Mouse (Mus musculus) intestine, embryonic 14.5 days (tissue): ENCODE data around the gene Ccdc32. TPM values are rescaled to one million over a fixed set of nuclear protein-coding genes. Genes with fewer than 3 reads are reported as not detected.

Experiments
- ATAC-seq: fragments of 200-750 bp; cut with Nextera tagmentation; replicated peaks from 2 replicates; pipeline ENCODE4 v1.8.0; 2017; ENCODE audit warnings: low read depth, moderate number of reproducible peaks, moderate TSS enrichment, moderate library complexity; ENCODE audit not compliant: low FRiP score, low TSS enrichment
- DNase-seq: peaks from one replicate; pipeline ENCODE4 v3.0.0-alpha.2; 2018; ENCODE audit warnings: low spot score
- H3K27ac ChIP-seq: fragments of 300-500 bp; sonication (generic); 2 replicates; pipeline ENCODE4 v1.5.1; 2014; ENCODE audit warnings: low read depth, mild to moderate bottlenecking, control low read depth
- H3K27me3 ChIP-seq: fragments of 300-500 bp; sonication (generic); replicated peaks from 2 replicates; pipeline ENCODE4 v1.6.1; 2014; ENCODE audit warnings: low read length, control low read depth; ENCODE audit not compliant: control insufficient read depth, insufficient read depth
- H3K36me3 ChIP-seq: fragments of 300-500 bp; sonication (generic); 2 replicates; pipeline ENCODE4 v1.6.1; 2014; ENCODE audit warnings: low read length, control low read depth; ENCODE audit not compliant: control insufficient read depth, insufficient read depth
- H3K4me1 ChIP-seq: fragments of 300-500 bp; sonication (generic); replicated peaks from 2 replicates; pipeline ENCODE4 v1.6.1; 2014; ENCODE audit warnings: low read length, control low read depth, mixed read lengths; ENCODE audit not compliant: control insufficient read depth, insufficient read depth
- H3K4me2 ChIP-seq: fragments of 300-500 bp; sonication (generic); 2 replicates; pipeline ENCODE4 v1.6.1; 2014; ENCODE audit warnings: low read length
- H3K4me3 ChIP-seq: fragments of 300-500 bp; sonication (generic); 2 replicates; pipeline ENCODE4 v1.5.1; 2014; ENCODE audit warnings: low read depth, low read length, control low read depth, mixed read lengths
- H3K9ac ChIP-seq: fragments of 300-500 bp; sonication (generic); 2 replicates; pipeline ENCODE4 v1.6.1; 2014; ENCODE audit warnings: mild to moderate bottlenecking, low read length
- H3K9me3 ChIP-seq: fragments of 300-500 bp; sonication (generic); 2 replicates; pipeline ENCODE4 v1.6.1; 2016; ENCODE audit warnings: low read length, control low read depth; ENCODE audit not compliant: control insufficient read depth
- WGBS: fragments of 180-500 bp; shearing (Covaris S2); extraction: QIAGEN DNeasy Blood & Tissue Kit; methylation state at CpG from one replicate; pipeline ENCODE4 v1.1.7; 2014; 5-methylcytosine and 5-hydroxymethylcytosine counted together
- polyA plus RNA-seq: library from polyadenylated mRNA; unstranded; fragments of >200 nt; fragmentation: Nextera tagmentation; extraction: Ambion mirVana; gene quantifications from 2 replicates; pipeline ENCODE4 v1.2.1, GENCODE M21; 2014

The Ccdc32 gene
- polyA plus RNA-seq = 20.9 and 21.0 TPM in 2 replicates

GRCm38 (mm10) chr2:119028941-119029551 lies at the start of gene Ccdc32:
Ccdc32 (minus strand) TSS chr2:119029393.
- DNase-seq (peak; percentile 96), ATAC-seq (peak; percentile 91)
- peak within 1 kb of the TSS; percentile 72 for H3K4me3 ChIP-seq
- H3K36me3 ChIP-seq = peaks cover 17% of the 10 kb centered on the region
- H3K4me1 ChIP-seq = peaks cover 8% of the 10 kb centered on the region
- H3K27me3 ChIP-seq = no peaks in the 10 kb centered on the region
- under 1% methylated on average over 28 of the region's 28 CpGs for WGBS
- peak within 1 kb of the TSS; percentile 75 for H3K9ac ChIP-seq
- peak within 1 kb of the TSS; percentile 89 for H3K4me2 ChIP-seq
- H3K27ac ChIP-seq = no peak within 1 kb of the TSS; the same call in 1 of the 2 replicates
- no peaks in the 10 kb centered on the region for H3K9me3 ChIP-seq

DNA sequence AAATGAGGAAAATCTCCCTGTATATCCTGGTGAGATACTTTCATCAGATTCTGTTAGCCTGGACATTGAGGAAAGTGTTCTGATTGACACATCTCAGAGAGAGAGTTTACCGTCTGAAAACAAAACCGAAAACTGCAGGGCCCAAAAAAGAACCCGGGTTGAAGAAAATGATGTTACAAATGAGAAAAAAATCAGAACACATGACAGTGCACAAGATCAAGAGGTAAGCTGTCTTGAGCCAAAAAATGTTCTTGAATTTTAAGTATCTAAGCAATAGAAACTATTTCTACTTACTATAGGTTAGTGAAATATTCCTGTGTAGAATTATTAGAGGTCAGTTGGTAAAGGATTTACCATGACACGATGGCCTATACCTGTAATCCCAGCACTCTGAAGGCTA lies 43.2 kb upstream of the Ccdc32 start:
- H3K9me3 ChIP-seq = no peaks in the 10 kb centered on the region
- no peak overlapping the region for H3K4me3 ChIP-seq
- no peak overlapping the region for H3K4me2 ChIP-seq
- H3K36me3 ChIP-seq = peaks cover 61% of the 10 kb centered on the region
- DNase-seq (no peak), ATAC-seq (no peak)
- no peaks in the 10 kb centered on the region for H3K27me3 ChIP-seq
- no peak overlapping the region for H3K9ac ChIP-seq
- H3K4me1 ChIP-seq = no peaks in the 10 kb centered on the region
- 93% methylated on average over 4 of the region's 4 CpGs for WGBS
- no peak overlapping the region for H3K27ac ChIP-seq

DNA sequence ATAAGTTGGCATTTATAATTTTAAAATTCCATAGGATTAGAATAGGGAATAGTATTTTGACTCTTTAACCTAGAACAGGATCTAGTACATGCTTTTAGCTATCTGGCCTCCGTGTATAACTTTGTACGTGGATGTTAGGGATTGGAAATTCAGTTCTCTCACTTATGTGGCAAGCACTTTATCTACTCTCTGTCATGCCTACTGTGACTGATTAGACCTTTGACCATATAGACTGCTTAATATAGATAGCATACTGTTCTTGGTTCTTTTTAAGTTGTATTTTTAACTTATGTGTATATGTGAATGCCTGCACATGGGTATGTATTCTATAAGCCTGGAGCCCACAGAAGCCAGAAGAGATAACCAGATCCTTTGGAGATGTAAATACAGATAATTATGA lies 30.9 kb upstream of the Ccdc32 start:
- DNase-seq (no peak), ATAC-seq (no peak)
- WGBS = 99% methylated on average over 2 of the region's 2 CpGs
- H3K36me3 ChIP-seq = peaks cover 41% of the 10 kb centered on the region
- no peaks in the 10 kb centered on the region for H3K27me3 ChIP-seq
- no peak overlapping the region for H3K4me3 ChIP-seq
- H3K4me2 ChIP-seq = no peak overlapping the region
- H3K4me1 ChIP-seq = no peaks in the 10 kb centered on the region
- H3K27ac ChIP-seq = no peak overlapping the region
- no peak overlapping the region for H3K9ac ChIP-seq
- H3K9me3 ChIP-seq = no peaks in the 10 kb centered on the region

- Histone ChIP-seq H3K9me3 (no peaks in the 10 kb centered on the region), H3K9ac (no peak overlapping the region), H3K4me2 (no peak overlapping the region), H3K27ac (no peak overlapping the region), H3K27me3 (no peaks in the 10 kb centered on the region), H3K4me3 (no peak overlapping the region), H3K36me3 (no peaks in the 10 kb centered on the region), H3K4me1 (0 out of 2 replicates have a peak, but pooled peaks cover 6% of the 10 kb centered on the region)
- 85% methylated on average over 4 of the region's 4 CpGs for WGBS
- no peak for ATAC-seq
- no peak for DNase-seq
Measured at GRCm38 (mm10) chr2:119050132-119050650, 21.0 kb upstream of the Ccdc32 start.

DNA sequence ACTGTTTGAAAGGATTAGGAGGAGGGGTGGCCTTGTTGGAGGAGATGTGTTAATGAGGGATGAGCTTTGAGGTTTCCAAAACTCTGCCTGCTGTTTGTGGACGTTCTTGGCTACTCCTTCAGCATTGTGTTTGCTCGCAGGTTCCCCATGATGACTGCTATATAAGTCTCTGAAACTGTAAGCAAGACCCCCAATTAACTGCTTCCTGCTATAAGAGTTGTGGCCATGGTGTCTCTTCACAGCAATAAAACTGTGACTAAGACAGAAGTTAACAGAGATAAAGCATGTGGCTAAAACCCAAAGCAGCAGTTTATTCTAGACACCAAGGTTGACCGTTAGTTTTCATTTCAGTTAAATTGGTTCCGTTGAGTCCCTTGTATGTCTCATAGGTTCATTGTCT lies 18.7 kb upstream of the Ccdc32 start:
- Histone ChIP-seq H3K27ac (peak overlapping the region; percentile 92; the same call in 1 of the 2 replicates), H3K27me3 (no peaks in the 10 kb centered on the region), H3K4me2 (peak overlapping the region; percentile 63), H3K9ac (peak overlapping the region; percentile 76), H3K4me1 (0 out of 2 replicates have a peak, but pooled peaks cover 3% of the 10 kb centered on the region), H3K9me3 (no peaks in the 10 kb centered on the region), H3K36me3 (no peaks in the 10 kb centered on the region), H3K4me3 (peak overlapping the region; percentile 81)
- no peak for ATAC-seq
- no peak for DNase-seq
- WGBS = 17% methylated on average over 4 of the region's 4 CpGs

DNA sequence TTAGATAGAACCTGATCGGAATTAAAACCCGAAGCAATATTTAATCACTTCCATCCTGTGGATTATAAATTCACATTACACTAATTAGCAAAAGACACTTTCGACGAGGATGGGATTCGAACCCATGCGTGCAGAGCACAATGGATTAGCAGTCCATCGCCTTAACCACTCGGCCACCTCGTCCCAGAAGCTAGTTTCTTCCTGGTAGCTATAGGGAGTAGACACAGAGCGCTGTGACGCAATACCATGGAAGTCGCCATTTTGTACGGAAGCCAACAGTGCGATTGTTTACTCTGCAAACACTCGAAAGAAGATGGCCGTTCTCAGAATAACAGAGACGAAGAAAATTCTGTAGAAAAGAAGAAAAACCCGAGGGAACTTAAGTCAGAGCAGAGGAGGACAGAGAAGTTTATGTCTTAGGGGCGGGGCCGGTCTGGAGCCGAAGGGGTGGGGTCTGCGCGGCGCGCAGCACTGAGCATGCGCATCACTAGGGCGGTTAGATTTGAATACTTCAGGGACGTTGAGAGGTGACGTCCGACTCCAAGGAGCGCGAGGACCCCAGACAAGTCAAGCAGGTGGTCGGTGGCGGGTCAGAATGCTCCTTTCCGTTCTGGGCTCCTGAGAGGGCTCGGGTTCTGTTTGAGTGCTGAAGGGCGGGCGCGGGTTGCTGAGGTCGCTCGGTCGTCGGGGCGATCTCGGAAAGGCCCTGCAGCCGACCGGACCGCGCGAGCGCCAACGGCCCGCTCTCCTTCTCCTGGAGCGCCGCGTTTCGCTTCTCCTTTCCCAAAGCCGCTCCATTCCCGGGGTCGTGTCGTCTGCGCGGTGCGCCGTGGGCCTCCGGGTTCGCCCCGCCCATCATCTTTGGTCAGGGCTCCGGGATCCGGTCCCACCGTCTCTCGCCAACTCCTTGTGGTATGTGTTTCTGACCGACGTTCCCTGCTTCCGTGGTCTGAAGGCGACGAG lies 17.7 kb upstream of the Ccdc32 start, which contains the start of gene Knl1:
TSS of gene Knl1 (plus strand) at position 471 of the 963 bp plus-strand sequence.
- H3K27me3 ChIP-seq = no peaks in the 10 kb centered on the region
- H3K36me3 ChIP-seq = no peaks in the 10 kb centered on the region
- peak within 1 kb of the TSS; percentile 81 for H3K4me3 ChIP-seq
- no peaks in the 10 kb centered on the region for H3K9me3 ChIP-seq
- under 1% methylated on average over 76 of the region's 77 CpGs for WGBS
- peak within 1 kb of the TSS; percentile 63 for H3K4me2 ChIP-seq
- DNase-seq = peak; percentile 100
- 0 out of 2 replicates have a peak, but pooled peaks cover 3% of the 10 kb centered on the region for H3K4me1 ChIP-seq
- H3K27ac ChIP-seq = peak within 1 kb of the TSS; percentile 92
- H3K9ac ChIP-seq = peak within 1 kb of the TSS; percentile 76
- peak; percentile 93 for ATAC-seq

DNA sequence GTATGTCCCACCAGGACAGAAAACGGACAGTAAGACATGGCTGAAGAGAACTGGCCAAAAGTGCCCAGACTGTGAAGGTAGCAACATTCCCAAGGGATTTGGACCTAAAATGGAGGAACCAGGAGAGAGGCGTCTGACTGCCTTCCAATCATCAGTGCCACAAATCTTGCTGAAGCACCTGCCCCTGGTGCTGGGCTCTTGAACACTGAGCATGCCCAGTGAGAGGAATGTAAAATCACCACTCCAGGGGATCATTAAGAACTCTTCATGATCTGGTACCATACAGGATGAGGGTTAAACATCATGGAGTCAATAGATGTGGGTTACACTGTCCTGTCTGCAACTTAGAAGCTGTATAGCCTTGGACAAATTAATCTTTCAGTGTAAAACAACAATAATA lies 16.0 kb upstream of the Ccdc32 start:
- Histone ChIP-seq H3K4me3 (no peak overlapping the region), H3K27ac (no peak overlapping the region), H3K4me1 (0 out of 2 replicates have a peak, but pooled peaks cover 3% of the 10 kb centered on the region), H3K4me2 (no peak overlapping the region), H3K9ac (no peak overlapping the region), H3K9me3 (no peaks in the 10 kb centered on the region), H3K27me3 (no peaks in the 10 kb centered on the region), H3K36me3 (peaks cover 12% of the 10 kb centered on the region)
- no peak for DNase-seq
- ATAC-seq = no peak
- 67% methylated on average over 2 of the region's 2 CpGs for WGBS

DNA sequence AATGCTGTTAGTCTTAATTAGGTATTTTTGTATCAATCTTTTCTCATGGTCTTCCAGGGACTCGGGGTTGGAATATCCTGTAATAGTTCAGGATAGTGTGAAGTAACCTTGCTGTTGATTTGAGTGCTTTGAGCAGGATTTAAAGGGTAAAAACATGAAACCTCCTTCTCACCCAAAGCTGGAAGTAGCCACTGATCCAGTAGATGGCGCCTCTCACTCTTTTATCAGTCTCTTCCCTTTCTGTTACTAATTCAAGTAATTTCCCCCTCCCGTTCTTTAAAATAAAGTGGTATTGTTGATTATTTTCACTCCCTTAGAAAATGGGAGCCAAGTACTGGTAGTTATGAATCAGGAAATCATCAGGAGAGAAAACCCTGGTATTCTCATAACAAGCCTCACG lies 11.7 kb upstream of the Ccdc32 start:
- Histone ChIP-seq H3K4me3 (no peak overlapping the region), H3K9ac (no peak overlapping the region), H3K36me3 (peaks cover 40% of the 10 kb centered on the region), H3K27ac (no peak overlapping the region), H3K4me1 (no peaks in the 10 kb centered on the region), H3K9me3 (no peaks in the 10 kb centered on the region), H3K27me3 (no peaks in the 10 kb centered on the region), H3K4me2 (no peak overlapping the region)
- DNase-seq = no peak
- no peak for ATAC-seq
- WGBS = 52% methylated on average over 4 of the region's 4 CpGs
